Mouse (Mus musculus): Measurements from ENCODE around the gene Pin4. TPM values are rescaled to one million over a fixed set of nuclear protein-coding genes. Genes with fewer than 3 reads are reported as not detected.

Pin4 gene
- polyA plus RNA-seq (2012; rRNA removed): 0.48 and 1.4 TPM in 2 replicates

DNA sequence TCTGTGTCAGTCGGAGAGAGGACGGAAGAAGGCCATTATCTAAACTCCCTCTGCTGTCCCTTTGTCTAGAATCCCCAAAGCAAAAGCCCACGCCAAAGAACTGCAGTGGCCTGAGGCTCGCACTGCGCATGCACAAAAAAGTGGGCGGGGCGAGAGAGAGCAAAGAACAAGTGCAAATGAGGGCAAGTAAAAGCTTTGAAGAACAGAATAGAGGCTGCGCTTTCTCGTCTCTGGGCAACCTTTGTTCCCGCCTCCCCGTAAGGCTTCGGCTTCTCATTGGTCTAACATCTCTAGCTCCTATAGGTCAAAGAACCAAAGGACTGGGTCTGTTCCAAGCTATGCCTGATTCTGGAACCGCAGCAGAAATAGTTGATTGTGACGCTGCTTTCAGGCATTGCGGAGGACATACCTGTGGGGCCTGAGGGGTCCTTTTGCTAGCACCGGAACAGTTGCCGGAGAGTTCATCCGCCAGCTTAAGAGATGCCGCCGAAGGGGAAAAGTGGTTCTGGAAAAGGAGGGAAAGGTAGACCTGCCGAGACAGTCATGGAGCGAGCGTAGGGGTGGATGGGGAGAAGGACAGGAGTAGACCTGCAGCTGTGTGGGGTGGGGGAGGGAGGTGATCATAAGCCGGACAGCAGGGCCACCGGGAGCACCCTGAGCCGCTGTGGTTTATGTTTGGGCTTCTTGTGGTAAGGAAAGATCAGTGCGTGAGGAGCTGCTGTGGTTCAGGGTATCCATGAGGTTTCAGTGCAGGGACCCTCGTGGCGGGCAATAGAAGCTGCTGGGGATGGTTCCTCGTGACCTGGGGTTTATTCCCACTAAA lies at the start of gene Pin4:
TSS of gene Pin4 (plus strand) at position 406 of the 823 bp plus-strand sequence.

DNA sequence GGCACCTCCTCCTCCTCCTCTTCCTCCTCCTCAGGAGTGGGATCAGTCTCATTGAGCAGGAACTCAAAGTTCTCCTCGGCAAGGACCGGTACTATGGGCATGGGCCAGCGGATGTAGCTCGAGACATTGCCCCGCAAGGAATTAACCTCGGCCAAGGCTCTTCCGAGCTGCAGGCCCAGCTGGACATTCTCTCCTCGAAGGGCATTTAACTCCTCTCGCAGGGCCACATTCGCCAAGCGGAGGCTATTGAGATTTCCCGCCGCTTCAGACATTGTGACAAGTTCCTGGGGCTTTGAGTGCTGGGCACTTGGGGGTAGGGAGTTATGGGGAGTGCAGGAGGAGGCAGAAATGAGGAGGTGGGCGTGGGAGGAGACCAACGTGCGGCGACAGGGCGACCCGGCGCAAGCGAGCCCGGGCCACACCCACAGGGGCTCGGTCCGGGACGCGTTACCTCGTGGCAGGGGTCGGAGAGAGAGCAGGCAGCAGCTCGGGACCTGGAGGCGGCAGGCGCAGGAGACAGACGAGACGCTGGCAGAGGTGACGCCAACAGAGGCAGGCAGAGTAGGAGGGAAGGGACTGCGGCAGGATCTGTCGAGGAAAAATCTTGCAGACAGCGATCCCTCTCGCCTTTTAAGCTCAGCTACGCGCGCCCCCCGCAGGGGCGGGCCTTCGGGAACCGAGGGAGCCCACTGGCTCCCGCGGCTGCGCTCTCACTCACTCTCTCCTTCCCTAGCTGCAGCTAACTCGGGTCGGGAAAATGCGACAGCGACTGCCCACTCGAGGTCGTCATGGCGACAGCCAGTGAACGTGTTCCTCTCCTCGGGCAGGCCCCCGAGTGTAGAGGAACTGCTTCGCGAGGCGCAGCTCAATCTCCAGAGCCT lies 48.4 kb upstream of the Pin4 start, which contains the start of gene Rtl5:
TSS of gene Rtl5 (minus strand) at position 714 of the 881 bp plus-strand sequence.

DNA sequence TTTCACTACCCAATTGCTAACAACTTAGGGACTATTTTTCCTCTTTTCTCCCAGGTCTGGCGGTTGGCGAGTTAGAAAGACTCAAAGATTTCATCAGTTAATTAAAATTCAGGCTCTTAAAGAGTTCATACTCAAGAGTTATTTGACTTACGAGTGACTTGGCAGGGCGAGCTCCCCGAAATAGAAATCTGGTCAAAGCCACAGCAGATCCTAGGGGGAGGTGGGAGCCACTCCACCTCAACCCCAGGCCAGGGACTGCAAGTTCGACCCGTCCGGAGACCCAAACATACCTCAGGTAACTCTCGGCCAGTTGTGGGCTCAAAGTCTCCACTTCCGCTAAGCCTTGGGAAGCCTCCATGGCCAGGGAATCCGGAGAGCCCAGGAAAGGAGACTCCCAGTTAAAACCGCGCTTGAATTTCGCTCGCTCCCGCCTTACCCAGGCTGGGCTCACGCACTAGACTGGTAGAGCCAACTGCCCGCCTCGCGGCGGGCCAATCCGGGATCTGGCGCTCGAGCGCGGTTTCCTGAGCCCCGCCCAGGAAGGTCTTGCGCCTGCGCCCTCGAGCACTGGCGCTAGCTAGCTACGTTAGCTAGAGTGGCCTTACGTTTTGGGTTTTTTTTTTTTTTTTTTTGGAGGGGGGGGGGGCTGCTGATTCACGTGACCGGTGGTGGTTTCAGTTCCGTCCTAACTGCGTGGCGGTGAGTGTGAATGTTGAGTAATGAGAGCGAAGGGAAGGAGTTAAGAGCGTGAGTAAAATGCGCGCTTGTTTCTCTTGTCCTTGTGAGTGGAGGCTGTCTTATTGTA lies 37.6 kb downstream of the Pin4 start, which contains the start of gene Ercc6l:
TSS of gene Ercc6l (minus strand) at position 474 of the 805 bp plus-strand sequence.

Other genes with a start within 250 kb of the Pin4 start
- 2.4 and 2.7 TPM in 2 replicates for gene Rtl5, start 48.1 kb upstream of the Pin4 start, polyA plus RNA-seq (2012; rRNA removed)
- 0.34 and 0.47 TPM in 2 replicates for gene Ercc6l, start 37.6 kb downstream of the Pin4 start, polyA plus RNA-seq (2012; rRNA removed)
- gene Rps4x, start 69.9 kb downstream of the Pin4 start, polyA plus RNA-seq (2012; rRNA removed): 195 and 285 TPM in 2 replicates
- 0.50 and 0.66 TPM in 2 replicates for gene Cited1, start 132.7 kb downstream of the Pin4 start, polyA plus RNA-seq (2012; rRNA removed)